Comparison of ENCODE assay signal across 18 mouse cellular contexts in genomic region chr1:163672866-163673265, GRCm38 (mm10). TPM values are rescaled to one million over a fixed set of nuclear protein-coding genes. Genes with fewer than 3 reads are reported as not detected.
"Had no signal": no experiment of that assay in that cellular context is flagged by ENCODE, and none has a peak within 500 bp of the region (broad histone marks: within the 10 kb centered on the region; RNA-seq: fewer than 3 reads in every experiment).

No protein-coding gene starts in this region.

- H3K27me3 ChIP-seq: neural tube, embryonic 15.5 days had no signal

- H3K4me1 ChIP-seq: neural tube, embryonic 15.5 days had no signal

- ATAC-seq: intestine, embryonic 16.5 days; lung, postnatal 0 days had no signal

- H3K4me3 ChIP-seq: left cerebral cortex, adult 2 months; midbrain, embryonic 10.5 days; myocyte; neural tube, embryonic 15.5 days had no signal

- H3K9ac ChIP-seq: liver, embryonic 14.5 days; neural tube, embryonic 15.5 days had no signal

- H3K36me3 ChIP-seq: midbrain, embryonic 10.5 days; neural tube, embryonic 15.5 days had no signal

- DNase-seq: lung, adult 18-20 months; lung, postnatal 4 days; midbrain, embryonic 14.5 days; right cerebral cortex, adult 18-20 months; right cerebral cortex, postnatal 25 days; thymus, postnatal 36 days had no signal

- H3K9me3 ChIP-seq: midbrain, embryonic 10.5 days; neural tube, embryonic 15.5 days had no signal

- H3K4me2 ChIP-seq: neural tube, embryonic 15.5 days had no signal

- H3K27ac ChIP-seq: left cerebral cortex, adult 2 months; liver, embryonic 14.5 days; midbrain, embryonic 10.5 days; neural tube, embryonic 15.5 days had no signal

RNA-seq across cellular contexts. Expression of gene Mettl11b, which starts 52.2 kb away (rescaled TPM):
- total RNA-seq: liver, adult 2 months; megakaryocyte, adult 5-6 weeks had no signal
- polyA plus RNA-seq: intestine, embryonic 16.5 days; liver, adult 2 months; liver, embryonic 14.5 days; myocyte; neural tube, embryonic 11.5 days; small intestine, adult 2 months; thymus, postnatal 0 days had no signal
